Mouse (Mus musculus) heart, adult 11 months (tissue): ENCODE measurements around the gene Galnt14.
A peak's percentile ranks its signal among the peaks of the same experiment; 100 is the strongest.

Experiments
- DNase-seq: peaks from one replicate; pipeline ENCODE4 v3.0.0; 2022

The Galnt14 gene

GRCm38 (mm10) chr17:73489519-73489918, 220.7 kb downstream of the Galnt14 start:
- peak; percentile 36 for DNase-seq

GRCm38 (mm10) chr17:73487792-73488191, 222.5 kb downstream of the Galnt14 start:
- DNase-seq = peak; percentile 65

- no peak for DNase-seq
These were observed 222.9 kb downstream of the Galnt14 start for GRCm38 (mm10) chr17:73487380-73487779.

- DNase-seq = peak; percentile 66
These were observed 232.9 kb downstream of the Galnt14 start for GRCm38 (mm10) chr17:73477096-73478076.

GRCm38 (mm10) chr17:73474371-73474770, 235.9 kb downstream of the Galnt14 start:
- DNase-seq = no peak

GRCm38 (mm10) chr17:73473012-73473411, 237.2 kb downstream of the Galnt14 start:
- no peak for DNase-seq

- no peak for DNase-seq
These were observed 249.4 kb downstream of the Galnt14 start for GRCm38 (mm10) chr17:73460874-73461273.

GRCm38 (mm10) chr17:73458741-73459140, 251.5 kb downstream of the Galnt14 start:
- DNase-seq = no peak

GRCm38 (mm10) chr17:73456551-73456950, 253.7 kb downstream of the Galnt14 start:
- no peak for DNase-seq

GRCm38 (mm10) chr17:73453646-73454045, 256.6 kb downstream of the Galnt14 start:
- no peak for DNase-seq

- DNase-seq = no peak
These were observed 258.0 kb downstream of the Galnt14 start for GRCm38 (mm10) chr17:73452151-73452760.

GRCm38 (mm10) chr17:73449104-73449503, 261.1 kb downstream of the Galnt14 start:
- DNase-seq = no peak
